8 mouse cellular contexts compared by ENCODE assay signal in genomic region chr13:67483625-67484423, GRCm38 (mm10). TPM values are rescaled to one million over a fixed set of nuclear protein-coding genes. Genes with fewer than 3 reads are reported as not detected.
DNase-seq lines count a peak whose midpoint lies in the region; ATAC-seq and TF ChIP-seq lines count a peak whose summit lies in the region.

Gene Zfp874b (minus strand): TSS chr13:67484258.

- H3K27me3 ChIP-seq in hindbrain, postnatal 0 days (ENCODE audit: insufficient read depth, low read length) = no peaks in the 10 kb centered on the region

- H3K4me1 ChIP-seq in hindbrain, postnatal 0 days (ENCODE audit: insufficient read depth, low read length) = no peaks in the 10 kb centered on the region

- 4% methylated on average over 20 of the region's 20 CpGs for WGBS in hindbrain, postnatal 0 days

- H3K4me3 ChIP-seq in gastrocnemius, adult 2 months = peak within 1 kb of the TSS; percentile 94
- H3K4me3 ChIP-seq in hindbrain, postnatal 0 days (ENCODE audit: low read length) = peak within 1 kb of the TSS; percentile 64
- peak within 1 kb of the TSS; percentile 53 for H3K4me3 ChIP-seq in left cerebral cortex, adult 2 months

- peak within 1 kb of the TSS; percentile 93 for H3K27ac ChIP-seq in gastrocnemius, adult 2 months
- peak within 1 kb of the TSS; percentile 54; the same call in 1 of the 2 replicates for H3K27ac ChIP-seq in hindbrain, postnatal 0 days
- peak within 1 kb of the TSS; percentile 94 for H3K27ac ChIP-seq in left cerebral cortex, adult 2 months

- ATAC-seq in common myeloid progenitor, adult 5-6 weeks (replicated peaks; ENCODE audit: low read depth, poor library complexity, severe bottlenecking) = peak; percentile 97
- peak; percentile 97 for ATAC-seq in hindbrain, postnatal 0 days
- peak; percentile 95 for ATAC-seq in megakaryocyte, adult 5-6 weeks (ENCODE audit: poor library complexity, severe bottlenecking)

- H3K9me3 ChIP-seq in hindbrain, postnatal 0 days (ENCODE audit: low read length) = no peaks in the 10 kb centered on the region

- peak within 1 kb of the TSS; percentile 59 for H3K9ac ChIP-seq in hindbrain, postnatal 0 days (replicated peaks; ENCODE audit: low read length)

- DNase-seq in ZHBTc4 (ENCODE audit: low read depth, low spot score) = peak; percentile 93
- DNase-seq in gastrocnemius, adult 2 months = peak; percentile 89
- peak; percentile 94 for DNase-seq in hindbrain, postnatal 0 days (ENCODE audit: low spot score)
- peak; percentile 78 to 84 for DNase-seq in left cerebral cortex, adult 2 months (ENCODE audit: extremely low spot score in 1 of 2, low spot score in 2 of 2)
- peak; percentile 90 to 96 for DNase-seq in right cerebral cortex, adult 2 months (ENCODE audit: low spot score in 2 of 2)
- DNase-seq in urinary bladder, postnatal 14 days (ENCODE audit: low spot score) = peak; percentile 89

- TF ChIP-seq CTCF in gastrocnemius, adult 2 months (IDR thresholded peaks at IDR 0.05) = no peak
- TF ChIP-seq CTCF in hindbrain, postnatal 0 days (IDR thresholded peaks at IDR 0.05; ENCODE audit: low read depth) = no peak
- no peak for TF ChIP-seq CTCF in left cerebral cortex, adult 2 months (IDR thresholded peaks at IDR 0.05)

- peak within 1 kb of the TSS; percentile 67 for H3K4me2 ChIP-seq in hindbrain, postnatal 0 days (ENCODE audit: low read depth, low read length)

- H3K36me3 ChIP-seq in hindbrain, postnatal 0 days (ENCODE audit: insufficient read depth, low read length) = no peaks in the 10 kb centered on the region

- intact Hi-C loops in gastrocnemius, adult 2 months (cut with DNase I) = no loop called here
- intact Hi-C loops in left cerebral cortex, adult 2 months (cut with DNase I) = loop anchor here (1.0 to 2.0 kb wide), 2 partner anchors 16 to 33 kb away; partner anchors contain the start of genes Zfp58 and Zfp874a

RNA-seq across cellular contexts. Expression of gene Zfp874b, which starts in this region (rescaled TPM):
- 10.3 and 15.4 TPM in 2 replicates for total RNA-seq in common myeloid progenitor, adult 5-6 weeks (2017)
- total RNA-seq in gastrocnemius, adult 2 months (2021) = 10 to 100 TPM; 13.4 to 13.8 TPM
- total RNA-seq in hindbrain, postnatal 0 days (2014; rRNA removed) = 9.7 and 12.7 TPM in 2 replicates
- polyA plus RNA-seq in hindbrain, postnatal 0 days (2015; fragmentation: Nextera tagmentation; extraction: Ambion mirVana) = 2.0 and 2.4 TPM in 2 replicates
- total RNA-seq in left cerebral cortex, adult 2 months (2021) = 10 to 100 TPM; 15.5 to 17.6 TPM
- 8.5 and 12.3 TPM in 2 replicates for total RNA-seq in megakaryocyte, adult 5-6 weeks (2015)
- 7.5 and 9.0 TPM in 2 replicates for total RNA-seq in megakaryocyte, adult 5-6 weeks (2017)

Comparison
In these comparisons a context has a peak if more than half of its experiments do, and no peak if none do; other contexts are left out.
1. Peak in every context shown above with its lines: DNase-seq, ATAC-seq, H3K4me3 ChIP-seq and H3K27ac ChIP-seq.